Mouse (Mus musculus): ENCODE data around the gene Vmn2r34. TPM values are rescaled to one million over a fixed set of nuclear protein-coding genes. Genes with fewer than 3 reads are reported as not detected.
"Not testable (repeated sequence)": the region's sequence is repeated elsewhere in the genome, so short reads cannot be mapped to it uniquely, and the experiment has no call there.

Gene Vmn2r34
- not detected in 2 replicates for polyA plus RNA-seq (2012; rRNA removed)

- not testable (repeated sequence) for H3K4me3 ChIP-seq (ENCODE audit: control insufficient read depth, low read depth, low read length); H3K4me1 ChIP-seq (ENCODE audit: control insufficient read depth, insufficient read depth, low read length); H3K27me3 ChIP-seq (ENCODE audit: control insufficient read depth, insufficient read depth, low read length)
Observed at GRCm38 (mm10) chr7:7689413-7689812, at the start of gene Vmn2r34. Gene Vmn2r34 (minus strand): TSS chr7:7689513.

GRCm38 (mm10) chr7:7674032-7674431 lies 15.3 kb downstream of the Vmn2r34 start:
- H3K27ac ChIP-seq (ENCODE audit: control insufficient read depth, insufficient read depth, low read depth, low read length): not testable (repeated sequence)

More at GRCm38 (mm10) chr7:7689413-7689812, at the start of gene Vmn2r34:
- H3K36me3 ChIP-seq (ENCODE audit: control insufficient read depth, insufficient read depth, low read length); H3K27ac ChIP-seq (ENCODE audit: control insufficient read depth, insufficient read depth, low read depth, low read length): not testable (repeated sequence)

More at GRCm38 (mm10) chr7:7674032-7674431, 15.3 kb downstream of the Vmn2r34 start:
- H3K27me3 ChIP-seq (ENCODE audit: control insufficient read depth, insufficient read depth, low read length); H3K36me3 ChIP-seq (ENCODE audit: control insufficient read depth, insufficient read depth, low read length); H3K4me3 ChIP-seq (ENCODE audit: control insufficient read depth, low read depth, low read length); H3K4me1 ChIP-seq (ENCODE audit: control insufficient read depth, insufficient read depth, low read length): not testable (repeated sequence)

Other genes with a start within 250 kb of the Vmn2r34 start
- gene Vmn2r32, start 209.5 kb downstream of the Vmn2r34 start, polyA plus RNA-seq (2012; rRNA removed): not detected in 2 replicates
- gene Vmn2r33, start 122.7 kb downstream of the Vmn2r34 start, polyA plus RNA-seq (2012; rRNA removed): not detected in 2 replicates
- not detected in 2 replicates for gene Vmn2r35, start 130.4 kb upstream of the Vmn2r34 start, polyA plus RNA-seq (2012; rRNA removed)
- gene Vmn2r36, start 213.0 kb upstream of the Vmn2r34 start, polyA plus RNA-seq (2012; rRNA removed): not detected in 2 replicates

Measured in testis, adult 2 months (tissue).